Mouse (Mus musculus) inflammation-experienced regulatory T-cells, adult 6 months (primary cell): ENCODE measurements at regions not wholly inside any gene's neighbourhood (a gene's known extent, or its start where the extent isn't known, plus 50 kb on each side); places are given as distances from the start of the nearest gene placed in this dataset.

Source experiments
- ATAC-seq: one replicate; pipeline ENCODE4 v1.8.0; 2017

DNA sequence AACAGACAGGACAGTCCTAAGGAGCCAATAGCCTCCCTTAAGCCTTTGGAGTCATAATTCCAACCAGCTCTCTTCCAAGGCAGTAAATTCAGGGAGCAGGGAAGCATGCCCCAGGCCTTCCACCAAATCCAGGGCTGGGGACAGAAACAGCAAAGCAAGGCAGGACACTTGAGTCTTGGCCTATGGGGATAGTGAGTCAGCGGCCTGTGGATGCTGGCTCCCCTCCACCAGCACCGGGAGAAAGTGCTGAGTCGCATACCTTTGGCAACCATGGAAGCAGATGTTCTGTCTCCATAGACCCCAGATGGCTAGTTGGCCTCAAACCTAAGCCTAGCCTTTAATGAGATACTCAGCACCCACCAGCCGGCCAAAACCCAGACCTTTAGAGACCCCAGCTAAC is 133.8 kb upstream of the Six2 start:
- ATAC-seq, result no peak

DNA sequence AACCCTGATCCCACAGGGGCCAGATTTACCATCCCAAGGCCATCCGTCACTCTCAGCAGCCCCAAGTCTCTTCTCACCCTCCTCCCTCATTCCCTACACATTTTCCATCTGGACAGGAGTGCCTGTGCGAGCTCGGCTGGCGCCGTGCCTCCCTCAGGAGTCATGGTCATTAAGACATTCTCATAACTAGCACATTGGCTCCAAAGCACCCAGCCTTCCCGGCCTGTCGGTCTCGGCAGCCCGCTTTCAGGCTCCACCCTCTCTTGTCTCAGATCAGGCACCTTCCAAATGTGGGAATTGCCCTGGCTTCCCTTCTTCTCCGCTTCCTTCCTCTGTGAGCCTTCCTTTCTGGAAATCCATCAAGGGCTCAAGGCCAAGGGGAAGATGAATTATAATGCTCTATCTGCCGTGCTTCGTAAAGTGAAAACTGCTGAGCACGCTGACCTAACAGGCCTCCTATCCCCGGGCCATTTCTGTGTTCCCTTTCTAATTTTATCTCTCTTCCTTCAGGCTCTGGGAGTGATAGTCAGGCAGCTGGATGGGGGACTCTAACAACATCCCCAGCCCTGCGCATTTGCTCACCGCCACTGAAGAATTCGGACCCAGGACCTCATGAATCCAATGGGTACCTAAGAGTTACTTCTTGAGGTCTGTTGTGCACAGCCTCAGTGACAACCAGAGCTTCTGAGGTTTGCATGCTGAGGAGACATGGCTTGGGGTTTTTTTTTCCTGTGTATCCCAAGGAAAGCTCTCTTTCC is 130.2 kb upstream of the Six2 start:
- no peak for ATAC-seq

DNA sequence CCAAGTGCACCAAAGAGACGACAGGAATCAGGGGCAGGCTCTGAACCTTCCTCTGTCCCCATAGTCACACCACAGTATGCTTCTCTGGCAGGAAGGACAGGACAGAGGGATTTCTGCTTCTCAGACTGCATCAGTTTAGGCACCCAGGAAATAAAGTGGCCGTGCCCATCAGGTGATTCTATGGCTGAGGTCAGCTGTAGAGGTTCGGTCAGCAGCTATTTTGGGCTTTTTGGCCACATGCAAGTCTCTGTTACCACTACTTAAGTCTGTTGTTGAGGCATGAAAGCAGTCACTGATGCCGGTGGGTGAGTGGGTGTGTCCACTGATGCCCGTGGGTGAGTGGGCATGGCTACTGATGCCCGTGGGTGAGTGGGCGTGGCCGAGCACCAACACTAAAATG is 128.4 kb upstream of the Six2 start:
- ATAC-seq, result no peak

DNA sequence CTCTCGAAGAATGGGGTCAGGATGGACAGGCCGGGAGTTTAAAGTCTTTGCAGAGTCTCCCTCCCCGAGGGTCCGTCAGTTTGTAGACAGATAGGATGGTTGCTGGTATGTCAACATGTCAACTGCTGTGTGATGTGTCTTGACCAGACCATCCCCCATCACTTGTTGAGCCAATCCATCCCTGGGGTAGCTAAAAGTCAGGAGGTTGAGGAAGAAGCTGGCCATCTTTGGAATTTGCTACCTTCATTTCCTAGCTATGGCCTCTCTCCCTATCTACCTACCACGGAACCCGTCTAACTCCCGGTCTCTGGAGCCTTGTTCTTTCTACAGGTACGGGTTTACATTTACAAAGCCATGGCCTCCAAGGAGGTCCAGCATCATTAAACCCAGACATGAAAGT is 128.0 kb upstream of the Six2 start:
- no peak for ATAC-seq

GRCm38 (mm10) chr17:85808580-85808979 is 120.5 kb upstream of the Six2 start:
- ATAC-seq, result no peak

GRCm38 (mm10) chr17:85805726-85806359 is 117.8 kb upstream of the Six2 start:
- ATAC-seq, result no peak

DNA sequence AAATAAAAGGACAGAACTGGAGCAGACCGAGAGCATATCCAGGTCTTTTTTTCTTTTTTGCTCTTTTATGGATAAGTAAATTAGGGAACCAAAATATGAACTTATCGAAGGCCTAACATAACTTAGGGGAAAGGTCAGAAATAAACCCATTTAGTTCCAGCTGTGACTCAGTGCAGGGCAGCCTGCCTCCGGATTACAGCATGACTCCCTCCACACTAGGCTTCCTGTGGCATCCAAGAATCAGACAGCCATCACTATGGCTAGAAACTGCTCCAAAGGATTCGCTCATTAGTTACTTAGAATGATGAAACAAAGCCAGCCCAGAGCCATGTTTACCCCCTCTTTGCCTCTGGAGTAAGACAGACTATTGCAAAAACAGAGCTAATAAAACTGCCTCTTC is 116.6 kb upstream of the Six2 start:
- no peak for ATAC-seq

- no peak for ATAC-seq
Observed at GRCm38 (mm10) chr17:85801734-85802133, 113.7 kb upstream of the Six2 start.

DNA sequence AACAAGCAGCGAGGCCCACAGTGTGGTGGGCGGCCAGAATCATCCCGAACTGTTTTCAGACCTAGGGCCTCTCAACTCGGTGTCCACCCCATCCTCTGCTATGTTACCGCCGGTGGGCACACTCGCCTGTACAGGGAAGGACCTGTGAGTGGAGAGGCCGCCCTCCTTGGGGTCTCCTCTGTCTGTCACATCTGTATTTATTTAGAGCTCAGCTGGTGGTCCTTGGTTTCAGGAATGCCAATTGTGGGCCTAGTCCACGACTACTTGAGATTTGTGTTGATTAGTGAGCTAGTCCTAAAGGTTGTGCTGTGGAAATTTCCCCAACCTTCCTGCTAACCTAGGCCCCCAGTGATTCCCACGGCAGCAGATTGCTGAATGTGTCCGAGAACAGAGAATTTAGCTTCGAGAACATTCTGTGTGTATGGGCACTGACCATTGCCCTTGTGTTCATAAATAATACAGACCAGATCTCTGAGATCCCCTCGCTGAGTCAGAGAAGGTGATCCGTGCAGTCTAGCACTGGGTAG is 113.1 kb upstream of the Six2 start:
- no peak for ATAC-seq

GRCm38 (mm10) chr17:85800357-85801078 is 112.4 kb upstream of the Six2 start:
- no peak for ATAC-seq

GRCm38 (mm10) chr17:85799865-85800356 is 111.8 kb upstream of the Six2 start:
- ATAC-seq, result no peak

- ATAC-seq, result no peak
Observed at GRCm38 (mm10) chr17:85799081-85799864, 111.2 kb upstream of the Six2 start.

DNA sequence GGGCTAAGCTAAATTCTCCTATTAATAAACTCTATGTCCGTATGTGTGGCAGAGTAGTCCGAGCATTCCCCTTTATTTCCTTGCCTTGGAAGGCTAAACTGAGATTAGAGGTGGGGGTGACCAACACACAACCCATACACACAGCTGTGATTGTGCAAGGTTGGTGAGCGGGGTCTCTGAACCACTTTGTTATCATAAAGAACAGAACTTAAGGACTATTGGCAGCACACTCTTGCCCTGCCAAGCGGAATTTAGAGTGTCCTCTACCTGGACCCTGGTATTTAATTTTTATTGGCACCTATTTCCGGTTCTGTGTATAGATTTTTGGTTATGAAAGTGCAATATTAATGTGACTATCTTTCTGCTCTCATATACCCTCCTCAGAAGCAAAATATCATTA is 109.7 kb upstream of the Six2 start:
- ATAC-seq, result no peak

GRCm38 (mm10) chr17:85795820-85796219 is 107.7 kb upstream of the Six2 start:
- no peak for ATAC-seq

DNA sequence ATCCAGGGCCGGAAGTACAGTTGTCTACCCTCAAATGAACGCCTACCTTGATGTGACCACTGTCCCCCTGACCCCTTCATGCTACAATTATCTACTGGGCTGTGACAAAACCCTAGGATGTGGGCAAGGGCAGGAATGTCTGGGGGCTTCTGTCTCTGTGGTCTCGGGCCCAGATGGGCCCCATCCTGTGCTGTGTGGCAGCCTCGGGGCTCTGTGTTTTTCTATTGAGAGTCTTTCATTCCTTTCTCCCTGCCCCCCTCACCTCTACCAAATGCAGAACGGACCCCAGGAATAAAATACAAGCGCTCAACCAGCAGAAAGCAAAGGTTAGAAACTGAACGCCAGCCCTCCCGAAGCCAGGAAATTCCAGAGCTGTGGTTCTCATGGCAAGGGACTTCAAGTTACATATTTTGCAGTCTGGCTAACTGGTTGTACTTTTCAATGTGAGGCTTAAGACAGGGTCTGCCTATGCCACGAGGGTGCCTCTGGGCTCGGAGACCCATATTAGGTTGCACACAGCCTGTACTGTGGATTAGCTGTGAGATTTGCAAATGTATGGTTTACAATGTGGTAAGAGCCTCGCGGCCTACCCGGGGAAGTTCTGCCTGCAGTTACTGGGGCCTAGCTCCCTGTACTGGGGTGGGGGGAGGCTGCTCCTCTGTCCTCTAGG is 97.7 kb upstream of the Six2 start:
- ATAC-seq, result no peak

GRCm38 (mm10) chr17:85780477-85780876 is 92.4 kb upstream of the Six2 start:
- ATAC-seq, result no peak

DNA sequence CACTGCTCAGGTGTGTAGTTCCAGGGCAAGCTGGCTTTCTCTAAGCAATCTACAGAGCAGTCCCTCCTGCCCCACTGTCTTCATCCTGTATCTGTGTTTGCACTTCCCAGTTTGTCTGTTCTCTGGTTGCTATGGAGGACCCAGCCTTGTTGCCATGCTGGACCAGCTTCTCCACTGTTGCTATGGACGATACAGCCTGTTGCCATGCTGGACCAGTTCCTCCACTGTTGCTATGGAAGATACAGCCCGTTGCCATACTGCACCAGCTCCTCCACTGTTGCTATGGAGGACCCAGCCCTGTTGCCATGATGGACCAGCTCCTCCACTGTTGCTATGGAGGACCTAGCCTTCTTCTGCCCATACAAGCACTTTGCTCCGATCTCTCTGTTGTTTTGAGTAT is 88.8 kb upstream of the Six2 start:
- ATAC-seq, result no peak

- no peak for ATAC-seq
Observed at GRCm38 (mm10) chr17:85768341-85768740, 80.3 kb upstream of the Six2 start.

DNA sequence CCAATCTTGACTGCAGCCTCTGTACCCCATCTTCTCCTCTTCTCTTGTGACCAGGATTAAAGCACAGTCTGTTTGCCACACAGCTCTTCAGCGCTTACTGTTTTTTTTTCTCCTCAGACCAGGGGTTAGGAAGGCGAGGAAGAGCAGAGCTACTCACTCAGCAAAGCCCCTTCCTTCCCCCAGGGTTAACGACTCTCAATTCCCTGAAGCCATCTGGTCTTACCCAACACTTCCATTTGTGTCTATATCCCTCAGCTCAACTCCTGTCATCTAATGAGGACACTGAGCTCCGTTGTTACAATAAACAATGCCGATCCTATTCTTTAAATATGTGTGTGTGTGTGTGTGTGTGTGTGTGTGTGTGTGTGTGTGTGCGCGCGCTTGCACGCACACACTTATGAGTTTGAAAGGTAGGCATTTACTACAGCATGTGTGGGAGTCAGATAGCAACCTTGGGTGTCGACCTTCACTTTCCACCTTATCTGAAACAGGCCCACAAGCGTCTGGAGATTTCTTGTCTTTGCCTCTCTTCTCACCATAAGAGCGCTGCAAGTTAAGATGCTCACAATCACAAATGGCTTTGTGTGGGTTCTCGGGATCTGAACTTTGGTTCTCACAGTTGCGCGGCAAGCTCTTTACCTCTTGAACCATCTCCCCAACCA is 79.3 kb upstream of the Six2 start:
- no peak for ATAC-seq

GRCm38 (mm10) chr17:85766556-85766955 is 78.5 kb upstream of the Six2 start:
- ATAC-seq, result no peak

DNA sequence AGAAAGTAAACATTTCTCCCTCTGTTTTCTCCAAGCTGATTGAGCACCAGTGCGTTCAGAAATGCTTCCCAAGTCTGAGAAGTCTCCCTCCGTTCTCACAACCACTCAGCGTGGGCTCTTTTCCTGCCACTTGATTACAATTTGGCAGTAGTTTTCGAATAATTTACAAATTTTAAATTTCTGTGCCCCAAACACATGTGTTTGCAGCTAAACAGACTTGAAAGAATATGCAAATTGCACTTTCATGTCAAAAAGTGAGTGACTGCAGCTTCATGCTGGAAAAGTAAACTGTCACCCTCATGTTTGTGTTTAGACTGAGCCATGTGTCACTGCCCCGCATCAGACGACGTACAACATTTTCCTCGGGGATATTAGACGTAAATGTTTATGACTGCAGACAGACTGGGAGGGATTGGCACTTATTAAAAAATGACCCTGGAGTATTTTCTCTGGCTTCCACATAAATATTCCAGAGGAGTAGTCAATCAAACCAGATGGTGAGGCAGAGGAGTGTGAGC is 70.6 kb upstream of the Six2 start:
- no peak for ATAC-seq
